Mouse (Mus musculus) MEL (cell line): ENCODE results near the gene Vsig2. TPM values are rescaled to one million over a fixed set of nuclear protein-coding genes. Genes with fewer than 3 reads are reported as not detected.

Source experiments
- DNase-seq: peaks from one replicate; pipeline ENCODE4 v3.0.0; 2011; ENCODE audit warnings: low read depth, low spot score
- H3K27ac ChIP-seq: 2 replicates; pipeline ENCODE4 v1.5.1; 2012; ENCODE audit warnings: low read depth, mild to moderate bottlenecking, control low read depth, low read length, moderate library complexity; ENCODE audit not compliant: control insufficient read depth
- H3K27me3 ChIP-seq, 2 experiments: fragments of 150-350 bp in 1 of 2; sonication (generic) in 1 of 2; 2 replicates each; pipeline ENCODE4 v1.6.1; 2012; ENCODE audit warnings: low read length in 2 of 2, mild to moderate bottlenecking in 2 of 2, improper control_type of control experiment in 1 of 2, moderate library complexity in 1 of 2; ENCODE audit not compliant: insufficient read depth in 2 of 2, control insufficient read depth in 1 of 2
- H3K36me3 ChIP-seq, 2 experiments: 2 replicates each; pipeline ENCODE4 v1.6.1; 2012 to 2014; ENCODE audit warnings: low read length in 2 of 2, improper control_type of control experiment in 1 of 2, inconsistent platforms in 1 of 2, mild to moderate bottlenecking in 1 of 2; ENCODE audit not compliant: insufficient read depth in 2 of 2, control insufficient read depth in 1 of 2
- H3K4me1 ChIP-seq, 2 experiments: fragments of 150-350 bp in 1 of 2; sonication (generic) in 1 of 2; 2 replicates each; pipeline ENCODE4 v1.6.1; 2012; ENCODE audit warnings: low read length in 2 of 2, improper control_type of control experiment in 1 of 2, mild to moderate bottlenecking in 1 of 2; ENCODE audit not compliant: insufficient read depth in 2 of 2, control insufficient read depth in 1 of 2
- H3K4me3 ChIP-seq, 2 experiments: fragments of 150-350 bp in 1 of 2; sonication (generic) in 1 of 2; 2 replicates each; pipeline ENCODE4 v1.5.1; 2012; ENCODE audit warnings: low read depth in 2 of 2, low read length in 2 of 2, mild to moderate bottlenecking in 2 of 2, moderate library complexity in 2 of 2, control low read depth in 1 of 2, improper control_type of control experiment in 1 of 2; ENCODE audit not compliant: control insufficient read depth in 1 of 2, insufficient read depth in 1 of 2
- H3K79me2 ChIP-seq: 2 replicates; pipeline ENCODE4 v1.6.1; 2012; ENCODE audit warnings: mild to moderate bottlenecking, low read length, moderate library complexity; ENCODE audit not compliant: control insufficient read depth, poor library complexity, insufficient read depth
- H3K9ac ChIP-seq: 2 replicates; pipeline ENCODE4 v1.6.1; 2012; ENCODE audit warnings: low read depth, mild to moderate bottlenecking, control low read depth, low read length, moderate library complexity; ENCODE audit not compliant: control insufficient read depth, poor library complexity, severe bottlenecking
- H3K9me3 ChIP-seq: fragments of 150-350 bp; sonication (generic); replicated peaks from 2 replicates; pipeline ENCODE4 v1.6.1; 2012; ENCODE audit warnings: mild to moderate bottlenecking, low read length, improper control_type of control experiment, moderate library complexity; ENCODE audit not compliant: insufficient read depth
- E2F4 ChIP-seq: IDR thresholded peaks from 2 replicates; pipeline ENCODE4 v1.6.1; 2011; ENCODE audit warnings: low read depth, low read length, improper control_type of control experiment, borderline replicate concordance
- ELF1 ChIP-seq: IDR thresholded peaks from 2 replicates; pipeline ENCODE4 v1.6.1; 2014; ENCODE audit warnings: low read depth, mild to moderate bottlenecking, inconsistent platforms, low read length, improper control_type of control experiment, moderate library complexity
- ETS1 ChIP-seq: IDR thresholded peaks from 2 replicates; pipeline ENCODE4 v1.6.1; 2012; ENCODE audit warnings: low read depth, mild to moderate bottlenecking, inconsistent platforms, low read length, improper control_type of control experiment, moderate library complexity
- GATA1 ChIP-seq: IDR thresholded peaks from 2 replicates; pipeline ENCODE4 v1.6.1; 2011; ENCODE audit warnings: low read depth, low read length, improper control_type of control experiment
- HCFC1 ChIP-seq: IDR thresholded peaks from 2 replicates; pipeline ENCODE4 v1.6.1; 2012; ENCODE audit warnings: low read depth, mild to moderate bottlenecking, inconsistent platforms, low read length, improper control_type of control experiment, moderate library complexity
- MAFK ChIP-seq: IDR thresholded peaks from 2 replicates; pipeline ENCODE4 v1.6.1; 2011; ENCODE audit warnings: low read depth, mild to moderate bottlenecking, low read length, improper control_type of control experiment, borderline replicate concordance
- MXI1 ChIP-seq: IDR thresholded peaks from 2 replicates; pipeline ENCODE4 v1.6.1; 2011; ENCODE audit warnings: mild to moderate bottlenecking, low read depth, low read length, improper control_type of control experiment
- POLR2A ChIP-seq, 2 experiments: IDR thresholded peaks; 2 replicates each; pipeline ENCODE4 v1.6.1; 2011 to 2012; ENCODE audit warnings: low read length in 2 of 2, mild to moderate bottlenecking in 2 of 2, control low read depth in 1 of 2, improper control_type of control experiment in 1 of 2, low read depth in 1 of 2, moderate library complexity in 1 of 2; ENCODE audit not compliant: control insufficient read depth in 1 of 2, insufficient read depth in 1 of 2, poor library complexity in 1 of 2
- POLR2AphosphoS2 ChIP-seq: IDR thresholded peaks from 2 replicates; pipeline ENCODE4 v1.6.1; 2011; ENCODE audit warnings: low read length, improper control_type of control experiment
- POLR2AphosphoS5 ChIP-seq: IDR thresholded peaks from 2 replicates; pipeline ENCODE4 v1.6.1; 2012; ENCODE audit warnings: low read depth, borderline replicate concordance, mild to moderate bottlenecking, inconsistent platforms, low read length, moderate library complexity, mixed read lengths
- SMC3 ChIP-seq: IDR thresholded peaks from 2 replicates; pipeline ENCODE4 v1.6.1; 2011; ENCODE audit warnings: low read depth, low read length, improper control_type of control experiment
- TCF12 ChIP-seq: IDR thresholded peaks from 2 replicates; pipeline ENCODE4 v1.6.1; 2014; ENCODE audit warnings: low read depth, mild to moderate bottlenecking, inconsistent platforms, low read length, improper control_type of control experiment, moderate library complexity
- UBTF ChIP-seq: IDR thresholded peaks from 2 replicates; pipeline ENCODE4 v1.6.1; 2012; ENCODE audit warnings: low read depth, mild to moderate bottlenecking, inconsistent platforms, low read length, improper control_type of control experiment, moderate library complexity, borderline replicate concordance; ENCODE audit not compliant: insufficient read depth
- USF1 ChIP-seq: IDR thresholded peaks from 2 replicates; pipeline ENCODE4 v1.6.1; 2014; ENCODE audit warnings: low read depth, mild to moderate bottlenecking, inconsistent platforms, low read length, improper control_type of control experiment, moderate library complexity
- ZNF384 ChIP-seq: IDR thresholded peaks from 2 replicates; pipeline ENCODE4 v1.6.1; 2012; ENCODE audit warnings: low read depth, mild to moderate bottlenecking, inconsistent platforms, low read length, improper control_type of control experiment
- polyA plus RNA-seq, 2 experiments: library from polyadenylated mRNA; stranded (reverse) in 1 of 2; unstranded in 1 of 2; fragments of >175 nt in 1 of 2; fragments of >200 nt in 1 of 2; gene quantifications; 2 replicates each; pipeline versions ENCODE4 v1.2.1 to v1.2.4; 2012; ENCODE audit warnings: low replicate concordance in 2 of 2, low read depth in 1 of 2; ENCODE audit not compliant: insufficient read length in 2 of 2, insufficient read depth in 1 of 2, missing spikeins in 1 of 2
- total RNA-seq: library from RNA; depleted of rRNA; stranded (reverse); fragments of 300-350 nt; gene quantifications from 2 replicates; pipeline ENCODE4 v1.2.3, GENCODE M21; 2012; rRNA removed

Gene Vsig2
- total and polyA plus RNA-seq, 3 experiments: 0.64 TPM; not detected in 2

DNA sequence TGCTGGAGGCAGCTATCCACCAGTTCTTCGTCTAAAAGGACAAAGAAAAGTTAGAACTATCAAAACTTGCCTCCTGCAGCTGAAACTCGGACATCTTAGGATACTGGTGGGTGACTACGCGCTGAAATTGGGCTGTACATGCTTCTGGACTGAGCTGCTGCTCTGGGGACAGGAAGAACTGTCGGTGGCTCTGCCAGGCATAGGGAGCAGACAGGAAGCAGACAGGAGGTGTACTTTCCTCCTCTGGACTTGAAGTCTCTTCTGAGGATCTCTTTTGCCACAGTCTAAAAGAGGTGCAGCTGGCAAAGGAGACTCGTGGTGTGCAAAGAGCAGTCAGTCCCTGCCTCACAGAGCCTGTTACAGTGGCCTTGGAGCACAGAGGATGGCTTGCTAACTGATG lies 53.6 kb downstream of the Vsig2 start:
- Histone ChIP-seq H3K27me3 (no peaks in the 10 kb centered on the region), H3K4me1 (peaks cover 9 to 16% of the 10 kb centered on the region in 2 experiments; a peak in 3 of 4 replicates), H3K27ac (peak overlapping the region; percentile 49; the same call in 1 of the 2 replicates), H3K4me3 (peak overlapping the region; percentile 21 to 30; a peak in 2 of 4 replicates), H3K79me2 (no peaks in the 10 kb centered on the region), H3K36me3 (peaks cover 0 to 4% of the 10 kb centered on the region in 2 experiments; a peak in 2 of 4 replicates), H3K9ac (peak overlapping the region; percentile 49; the same call in 1 of the 2 replicates), H3K9me3 (no peaks in the 10 kb centered on the region; the same call in 1 of the 2 replicates)
- DNase-seq: peak; percentile 47
- TF ChIP-seq TCF12: no peak
- TF ChIP-seq MAFK: no peak
- TF ChIP-seq MXI1: no peak
- TF ChIP-seq HCFC1: no peak
- no peak for TF ChIP-seq ETS1

DNA sequence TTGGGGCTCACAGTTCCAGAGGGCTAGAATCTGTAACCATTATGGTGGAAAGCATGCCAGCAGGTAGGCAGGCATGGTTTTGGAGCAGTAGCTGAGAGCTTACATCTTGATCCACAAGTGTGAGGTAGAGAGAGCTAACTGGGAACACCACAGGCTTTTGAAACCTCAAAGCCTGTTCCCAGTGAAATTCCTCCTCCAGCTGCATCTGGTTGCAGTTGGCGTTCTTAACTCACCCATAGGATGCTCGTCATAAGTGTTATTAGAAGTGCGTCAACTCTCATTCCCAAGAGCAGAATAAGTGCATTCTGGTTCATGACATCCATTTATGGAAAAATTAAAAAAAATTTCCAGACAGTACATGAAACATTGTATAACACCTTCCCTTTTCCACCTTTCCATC lies 54.6 kb downstream of the Vsig2 start:
- DNase-seq: no peak
- no peaks in the 10 kb centered on the region for H3K79me2 ChIP-seq
- TF ChIP-seq POLR2AphosphoS2 (no peak), UBTF (no peak), E2F4 (no peak), SMC3 (no peak), USF1 (no peak), ZNF384 (no peak), POLR2A (IDR thresholded peaks at IDR 0.05; ENCODE audit: control insufficient read depth in 1 of 2, insufficient read depth in 1 of 2, low read depth in 1 of 2, low read length in 2 of 2, poor library complexity in 1 of 2) (no peak), GATA1 (no peak), POLR2AphosphoS5 (no peak), TCF12 (no peak), ELF1 (no peak)
- TF ChIP-seq, all 39 proteins: peak for 0
- no peak overlapping the region for H3K9ac ChIP-seq
- peaks cover 0 to 4% of the 10 kb centered on the region in 2 experiments; a peak in 2 of 4 replicates for H3K36me3 ChIP-seq
- no peak overlapping the region for H3K4me3 ChIP-seq
- H3K4me1 ChIP-seq: peaks cover 9 to 16% of the 10 kb centered on the region in 2 experiments; a peak in 3 of 4 replicates
- no peak overlapping the region for H3K27ac ChIP-seq
- H3K9me3 ChIP-seq: no peaks in the 10 kb centered on the region; the same call in 1 of the 2 replicates
- H3K27me3 ChIP-seq: no peaks in the 10 kb centered on the region

Other genes with a start within 250 kb of the Vsig2 start
- gene Ccdc15, start 190.8 kb upstream of the Vsig2 start, total RNA-seq: 3.7 and 4.3 TPM in 2 replicates
- 1 to 10 TPM in 1 of 2 experiments, not detected in 1; 4.0 TPM for gene Ccdc15, start 190.8 kb upstream of the Vsig2 start, polyA plus RNA-seq
- gene Hepacam, start 171.9 kb upstream of the Vsig2 start, total RNA-seq: 0.04 TPM in 1 of 2 replicates, not detected in the other
- under 1 TPM in 1 of 2 experiments, not detected in 1; 0.01 TPM for gene Hepacam, start 171.9 kb upstream of the Vsig2 start, polyA plus RNA-seq
- gene Robo4, start 137.4 kb upstream of the Vsig2 start, total RNA-seq: not detected in 2 replicates
- not detected for gene Robo4, start 137.4 kb upstream of the Vsig2 start, polyA plus RNA-seq
- gene Robo3, start 106.0 kb upstream of the Vsig2 start, total RNA-seq: not detected in 2 replicates
- not detected for gene Robo3, start 106.0 kb upstream of the Vsig2 start, polyA plus RNA-seq
- gene Msantd2, start 49.9 kb upstream of the Vsig2 start, total RNA-seq: 15.5 and 16.1 TPM in 2 replicates
- gene Msantd2, start 49.9 kb upstream of the Vsig2 start, polyA plus RNA-seq: 10 to 100 TPM in 1 of 2 experiments, not detected in 1; 26.2 TPM
- 0.10 and 0.23 TPM in 2 replicates for gene Esam, start 11.2 kb upstream of the Vsig2 start, total RNA-seq
- under 1 TPM in 1 of 2 experiments, not detected in 1; 0.89 TPM for gene Esam, start 11.2 kb upstream of the Vsig2 start, polyA plus RNA-seq
- gene Nrgn, start 13.6 kb downstream of the Vsig2 start, total RNA-seq: 0.58 and 0.78 TPM in 2 replicates
- gene Nrgn, start 13.6 kb downstream of the Vsig2 start, polyA plus RNA-seq: 10 to 100 TPM in 1 of 2 experiments, not detected in 1; 43.5 TPM
- gene Siae, start 16.4 kb downstream of the Vsig2 start, total RNA-seq: 4.9 and 5.1 TPM in 2 replicates
- gene Siae, start 16.4 kb downstream of the Vsig2 start, polyA plus RNA-seq: 1 to 10 TPM in 1 of 2 experiments, not detected in 1; 9.2 TPM
- 0.46 and 1.2 TPM in 2 replicates for gene Spa17, start 74.5 kb downstream of the Vsig2 start, total RNA-seq
- 1 to 10 TPM in 1 of 2 experiments, not detected in 1; 2.6 TPM for gene Spa17, start 74.5 kb downstream of the Vsig2 start, polyA plus RNA-seq
- 140 and 159 TPM in 2 replicates for gene Tbrg1, start 118.1 kb downstream of the Vsig2 start, total RNA-seq
- 100 to 1,000 TPM in 1 of 2 experiments, not detected in 1; 127 TPM for gene Tbrg1, start 118.1 kb downstream of the Vsig2 start, polyA plus RNA-seq
- gene Panx3, start 130.0 kb downstream of the Vsig2 start, total RNA-seq: 0.33 and 0.42 TPM in 2 replicates
- under 1 TPM in 1 of 2 experiments, not detected in 1; 0.17 TPM for gene Panx3, start 130.0 kb downstream of the Vsig2 start, polyA plus RNA-seq
- gene Olfr160, start 177.0 kb downstream of the Vsig2 start, total RNA-seq: not detected in 2 replicates
- not detected for gene Olfr160, start 177.0 kb downstream of the Vsig2 start, polyA plus RNA-seq
- gene Olfr874, start 205.9 kb downstream of the Vsig2 start, total RNA-seq: not detected in 2 replicates
- gene Olfr874, start 205.9 kb downstream of the Vsig2 start, polyA plus RNA-seq: not detected
- gene Olfr875, start 232.6 kb downstream of the Vsig2 start, total RNA-seq: not detected in 2 replicates
- not detected for gene Olfr875, start 232.6 kb downstream of the Vsig2 start, polyA plus RNA-seq